Mouse (Mus musculus): Measurements from ENCODE around the gene Gm20388. TPM values are rescaled to one million over a fixed set of nuclear protein-coding genes. Genes with fewer than 3 reads are reported as not detected.

The Gm20388 gene
- polyA plus RNA-seq, 1 experiment from 2014 or later, result not detected

GRCm38 (mm10) chr8:121773876-121774275, 1863.2 kb downstream of the Gm20388 start:
- no peaks in the 10 kb centered on the region for H3K9me3 ChIP-seq (ENCODE audit: control insufficient read depth, low read length)
- 84% methylated on average over 12 of the region's 12 CpGs for WGBS
- no peaks in the 10 kb centered on the region for H3K27me3 ChIP-seq (ENCODE audit: control insufficient read depth, insufficient read depth, low read length)
- no peak overlapping the region for H3K27ac ChIP-seq (ENCODE audit: low read depth, low read length)
- H3K4me2 ChIP-seq (replicated peaks; ENCODE audit: low read depth, low read length), result no peak overlapping the region
- H3K9ac ChIP-seq (ENCODE audit: low read depth, low read length), result no peak overlapping the region
- no peak for ATAC-seq (ENCODE audit: low FRiP score, low TSS enrichment)
- no peaks in the 10 kb centered on the region for H3K36me3 ChIP-seq (ENCODE audit: control insufficient read depth, insufficient read depth, low read length)
- peaks cover 7% of the 10 kb centered on the region for H3K4me1 ChIP-seq (ENCODE audit: control insufficient read depth, insufficient read depth, low read length)
- H3K4me3 ChIP-seq (ENCODE audit: low read length), result no peak overlapping the region

- Histone ChIP-seq H3K4me3 (ENCODE audit: low read length) (no peak overlapping the region), H3K27me3 (ENCODE audit: control insufficient read depth, insufficient read depth, low read length) (no peaks in the 10 kb centered on the region), H3K4me1 (ENCODE audit: control insufficient read depth, insufficient read depth, low read length) (peaks cover 7% of the 10 kb centered on the region), H3K36me3 (ENCODE audit: control insufficient read depth, insufficient read depth, low read length) (no peaks in the 10 kb centered on the region), H3K4me2 (replicated peaks; ENCODE audit: low read depth, low read length) (no peak overlapping the region), H3K9ac (ENCODE audit: low read depth, low read length) (no peak overlapping the region), H3K9me3 (ENCODE audit: control insufficient read depth, low read length) (no peaks in the 10 kb centered on the region), H3K27ac (ENCODE audit: low read depth, low read length) (no peak overlapping the region)
- WGBS, result 66% methylated on average over 5 of the region's 5 CpGs
- no peak for ATAC-seq (ENCODE audit: low FRiP score, low TSS enrichment)
Observed at GRCm38 (mm10) chr8:121782493-121782892, 1871.9 kb downstream of the Gm20388 start.

GRCm38 (mm10) chr8:121786542-121786941, 1875.9 kb downstream of the Gm20388 start:
- no peaks in the 10 kb centered on the region for H3K36me3 ChIP-seq (ENCODE audit: control insufficient read depth, insufficient read depth, low read length)
- H3K4me3 ChIP-seq (ENCODE audit: low read length), result no peak overlapping the region
- no peaks in the 10 kb centered on the region for H3K9me3 ChIP-seq (ENCODE audit: control insufficient read depth, low read length)
- WGBS, result 39% methylated on average over 10 of the region's 10 CpGs
- H3K4me1 ChIP-seq (ENCODE audit: control insufficient read depth, insufficient read depth, low read length), result no peaks in the 10 kb centered on the region
- no peak for ATAC-seq (ENCODE audit: low FRiP score, low TSS enrichment)
- no peaks in the 10 kb centered on the region for H3K27me3 ChIP-seq (ENCODE audit: control insufficient read depth, insufficient read depth, low read length)
- H3K9ac ChIP-seq (ENCODE audit: low read depth, low read length), result no peak overlapping the region
- no peak overlapping the region for H3K27ac ChIP-seq (ENCODE audit: low read depth, low read length)
- no peak overlapping the region for H3K4me2 ChIP-seq (replicated peaks; ENCODE audit: low read depth, low read length)

GRCm38 (mm10) chr8:121788786-121789185, 1878.1 kb downstream of the Gm20388 start:
- Histone ChIP-seq H3K4me2 (replicated peaks; ENCODE audit: low read depth, low read length) (no peak overlapping the region), H3K4me3 (ENCODE audit: low read length) (no peak overlapping the region), H3K27me3 (ENCODE audit: control insufficient read depth, insufficient read depth, low read length) (no peaks in the 10 kb centered on the region), H3K4me1 (ENCODE audit: control insufficient read depth, insufficient read depth, low read length) (no peaks in the 10 kb centered on the region), H3K27ac (ENCODE audit: low read depth, low read length) (no peak overlapping the region), H3K36me3 (ENCODE audit: control insufficient read depth, insufficient read depth, low read length) (no peaks in the 10 kb centered on the region), H3K9ac (ENCODE audit: low read depth, low read length) (no peak overlapping the region), H3K9me3 (ENCODE audit: control insufficient read depth, low read length) (no peaks in the 10 kb centered on the region)
- 90% methylated on average over 8 of the region's 8 CpGs for WGBS
- ATAC-seq (ENCODE audit: low FRiP score, low TSS enrichment), result no peak

- 85% methylated on average over 7 of the region's 7 CpGs for WGBS
- Histone ChIP-seq H3K4me3 (ENCODE audit: low read length) (no peak overlapping the region), H3K9ac (ENCODE audit: low read depth, low read length) (no peak overlapping the region), H3K27me3 (ENCODE audit: control insufficient read depth, insufficient read depth, low read length) (no peaks in the 10 kb centered on the region), H3K27ac (ENCODE audit: low read depth, low read length) (no peak overlapping the region), H3K4me2 (replicated peaks; ENCODE audit: low read depth, low read length) (no peak overlapping the region), H3K9me3 (ENCODE audit: control insufficient read depth, low read length) (no peaks in the 10 kb centered on the region), H3K36me3 (ENCODE audit: control insufficient read depth, insufficient read depth, low read length) (peaks cover 24% of the 10 kb centered on the region), H3K4me1 (ENCODE audit: control insufficient read depth, insufficient read depth, low read length) (no peaks in the 10 kb centered on the region)
- no peak for ATAC-seq (ENCODE audit: low FRiP score, low TSS enrichment)
Observed at GRCm38 (mm10) chr8:121792159-121792558, 1881.5 kb downstream of the Gm20388 start.

- no peak for ATAC-seq (ENCODE audit: low FRiP score, low TSS enrichment)
- 83% methylated on average over 4 of the region's 4 CpGs for WGBS
- no peaks in the 10 kb centered on the region for H3K4me1 ChIP-seq (ENCODE audit: control insufficient read depth, insufficient read depth, low read length)
- no peak overlapping the region for H3K4me2 ChIP-seq (replicated peaks; ENCODE audit: low read depth, low read length)
- no peak overlapping the region for H3K9ac ChIP-seq (ENCODE audit: low read depth, low read length)
- H3K9me3 ChIP-seq (ENCODE audit: control insufficient read depth, low read length), result no peaks in the 10 kb centered on the region
- no peaks in the 10 kb centered on the region for H3K27me3 ChIP-seq (ENCODE audit: control insufficient read depth, insufficient read depth, low read length)
- H3K27ac ChIP-seq (ENCODE audit: low read depth, low read length), result no peak overlapping the region
- H3K36me3 ChIP-seq (ENCODE audit: control insufficient read depth, insufficient read depth, low read length), result peaks cover 29% of the 10 kb centered on the region
- H3K4me3 ChIP-seq (ENCODE audit: low read length), result no peak overlapping the region
Observed at GRCm38 (mm10) chr8:121792627-121793026, 1882.0 kb downstream of the Gm20388 start.

GRCm38 (mm10) chr8:121794151-121794550, 1883.5 kb downstream of the Gm20388 start:
- H3K9me3 ChIP-seq (ENCODE audit: control insufficient read depth, low read length), result no peaks in the 10 kb centered on the region
- H3K9ac ChIP-seq (ENCODE audit: low read depth, low read length), result no peak overlapping the region
- peaks cover 44% of the 10 kb centered on the region for H3K36me3 ChIP-seq (ENCODE audit: control insufficient read depth, insufficient read depth, low read length)
- 52% methylated on average over 3 of the region's 3 CpGs for WGBS
- H3K4me1 ChIP-seq (ENCODE audit: control insufficient read depth, insufficient read depth, low read length), result no peaks in the 10 kb centered on the region
- ATAC-seq (ENCODE audit: low FRiP score, low TSS enrichment), result no peak
- H3K27ac ChIP-seq (ENCODE audit: low read depth, low read length), result no peak overlapping the region
- no peaks in the 10 kb centered on the region for H3K27me3 ChIP-seq (ENCODE audit: control insufficient read depth, insufficient read depth, low read length)
- no peak overlapping the region for H3K4me3 ChIP-seq (ENCODE audit: low read length)
- no peak overlapping the region for H3K4me2 ChIP-seq (replicated peaks; ENCODE audit: low read depth, low read length)

GRCm38 (mm10) chr8:121795461-121795860, 1884.8 kb downstream of the Gm20388 start:
- Histone ChIP-seq H3K36me3 (ENCODE audit: control insufficient read depth, insufficient read depth, low read length) (peaks cover 56% of the 10 kb centered on the region), H3K4me2 (replicated peaks; ENCODE audit: low read depth, low read length) (no peak overlapping the region), H3K4me1 (ENCODE audit: control insufficient read depth, insufficient read depth, low read length) (no peaks in the 10 kb centered on the region), H3K27me3 (ENCODE audit: control insufficient read depth, insufficient read depth, low read length) (no peaks in the 10 kb centered on the region), H3K9ac (ENCODE audit: low read depth, low read length) (no peak overlapping the region), H3K9me3 (ENCODE audit: control insufficient read depth, low read length) (no peaks in the 10 kb centered on the region), H3K4me3 (ENCODE audit: low read length) (no peak overlapping the region), H3K27ac (ENCODE audit: low read depth, low read length) (no peak overlapping the region)
- ATAC-seq (ENCODE audit: low FRiP score, low TSS enrichment), result no peak
- 89% methylated on average over 8 of the region's 8 CpGs for WGBS

GRCm38 (mm10) chr8:121796406-121796805, 1885.8 kb downstream of the Gm20388 start:
- ATAC-seq (ENCODE audit: low FRiP score, low TSS enrichment), result no peak
- H3K4me1 ChIP-seq (ENCODE audit: control insufficient read depth, insufficient read depth, low read length), result no peaks in the 10 kb centered on the region
- peaks cover 65% of the 10 kb centered on the region for H3K36me3 ChIP-seq (ENCODE audit: control insufficient read depth, insufficient read depth, low read length)
- WGBS, result 91% methylated on average over 11 of the region's 11 CpGs
- H3K27ac ChIP-seq (ENCODE audit: low read depth, low read length), result no peak overlapping the region
- H3K9me3 ChIP-seq (ENCODE audit: control insufficient read depth, low read length), result no peaks in the 10 kb centered on the region
- no peaks in the 10 kb centered on the region for H3K27me3 ChIP-seq (ENCODE audit: control insufficient read depth, insufficient read depth, low read length)
- no peak overlapping the region for H3K9ac ChIP-seq (ENCODE audit: low read depth, low read length)
- H3K4me3 ChIP-seq (ENCODE audit: low read length), result no peak overlapping the region
- H3K4me2 ChIP-seq (replicated peaks; ENCODE audit: low read depth, low read length), result no peak overlapping the region

GRCm38 (mm10) chr8:121798401-121798800, 1887.8 kb downstream of the Gm20388 start:
- ATAC-seq (ENCODE audit: low FRiP score, low TSS enrichment), result no peak
- Histone ChIP-seq H3K9ac (ENCODE audit: low read depth, low read length) (no peak overlapping the region), H3K27me3 (ENCODE audit: control insufficient read depth, insufficient read depth, low read length) (no peaks in the 10 kb centered on the region), H3K4me2 (replicated peaks; ENCODE audit: low read depth, low read length) (no peak overlapping the region), H3K9me3 (ENCODE audit: control insufficient read depth, low read length) (no peaks in the 10 kb centered on the region), H3K4me1 (ENCODE audit: control insufficient read depth, insufficient read depth, low read length) (no peaks in the 10 kb centered on the region), H3K36me3 (ENCODE audit: control insufficient read depth, insufficient read depth, low read length) (peaks cover 77% of the 10 kb centered on the region), H3K4me3 (ENCODE audit: low read length) (no peak overlapping the region), H3K27ac (ENCODE audit: low read depth, low read length) (no peak overlapping the region)
- 88% methylated on average over 6 of the region's 6 CpGs for WGBS
